Mouse (Mus musculus): ENCODE results near the gene Slc12a7.

GRCm38 (mm10) chr13:73683682-73684081 lies 49.2 kb upstream of the Slc12a7 start:
- TF ChIP-seq CTCF (IDR thresholded peaks at IDR 0.05; ENCODE audit: low read depth) (no peak), EP300 (IDR thresholded peaks at IDR 0.05; ENCODE audit: low read depth) (no peak)
